Mouse (Mus musculus) G1E (cell line): ENCODE data around the gene Reln.

Experiments
- CTCF ChIP-seq: IDR thresholded peaks from 2 replicates; pipeline ENCODE4 v1.5.1; 2012; ENCODE audit warnings: low read depth, low read length, inconsistent platforms, mixed read lengths
- TAL1 ChIP-seq: conservative IDR thresholded peaks from 2 replicates; pipeline ENCODE4 v1.6.1; 2012; ENCODE audit warnings: low read depth, low read length, inconsistent platforms, mixed read lengths

DNA sequence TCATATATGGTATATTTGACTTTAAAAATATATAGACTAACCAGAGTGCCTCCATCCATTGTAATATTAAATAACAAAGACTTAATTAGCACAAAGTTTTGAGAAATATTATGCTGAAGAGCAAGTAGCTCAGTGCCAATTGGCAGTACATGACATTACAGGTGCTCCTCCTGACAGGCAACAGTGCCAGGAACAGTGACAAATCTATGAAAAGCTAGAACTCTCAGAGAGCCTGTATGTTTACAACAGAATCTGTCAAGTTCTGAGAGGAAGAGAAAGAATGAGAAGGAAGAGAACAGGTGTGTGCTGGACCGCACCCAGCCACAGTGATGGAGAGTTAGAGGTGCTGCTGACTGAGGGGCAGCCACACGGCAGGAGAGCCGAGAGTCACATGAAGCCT is 363.3 kb downstream of the Reln start:
- TF ChIP-seq CTCF (no peak), TAL1 (no peak)
